Mouse (Mus musculus) c-Kit-positive CD71-positive TER-119-positive erythroid progenitor cells, embryonic 14.5 days (primary cell): Measurements from ENCODE around the gene Krtap6-1.
"Not testable (repeated sequence)": the region's sequence is repeated elsewhere in the genome, so short reads cannot be mapped to it uniquely, and the experiment has no call there.

Experiments
- DNase-seq: peaks from one replicate; pipeline ENCODE4 v3.0.0-alpha.2; 2013; ENCODE audit warnings: low spot score

The Krtap6-1 gene

DNA sequence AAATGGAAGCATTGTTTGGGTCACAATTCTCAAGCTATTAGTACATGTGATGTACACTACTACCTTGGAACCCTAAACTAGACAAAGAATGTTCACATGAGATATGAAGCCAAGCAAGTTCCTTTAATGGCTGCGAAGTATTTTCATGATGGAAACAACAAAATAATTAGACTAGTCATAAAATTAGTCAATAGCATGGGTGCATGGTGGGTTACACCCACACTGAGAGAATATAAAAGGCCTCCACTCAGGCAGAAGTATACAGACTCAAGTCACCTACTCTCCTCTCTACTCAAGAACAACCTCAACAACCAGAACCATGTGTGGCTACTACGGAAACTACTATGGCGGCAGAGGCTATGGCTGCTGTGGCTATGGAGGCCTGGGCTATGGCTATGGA, at the start of gene Krtap6-1:
Krtap6-1 (plus strand) TSS at position 301 of the 400 bp plus-strand sequence.
- not testable (repeated sequence) for DNase-seq

DNA sequence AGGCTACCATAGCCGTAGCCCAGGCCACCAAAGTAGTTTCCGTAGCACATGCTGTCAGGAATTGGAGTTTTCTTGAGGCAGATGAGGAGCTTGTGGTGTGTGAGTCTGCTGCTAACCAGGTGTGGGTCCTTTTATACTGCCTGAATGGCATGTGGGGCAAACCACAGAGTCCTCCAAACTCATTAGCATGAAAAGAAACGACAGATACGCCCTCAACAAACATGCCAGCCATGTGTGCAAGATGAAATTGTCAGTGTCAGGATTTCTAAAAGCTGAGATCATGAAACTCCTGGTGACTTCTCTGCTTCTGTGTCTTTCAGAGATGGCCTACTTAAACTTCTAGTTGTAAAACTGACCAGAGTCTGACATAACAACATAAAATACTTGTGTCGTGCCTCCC, 20.8 kb upstream of the Krtap6-1 start, which contains the start of gene Krtap22-2:
Krtap22-2 (minus strand) TSS at position 101 of the 400 bp plus-strand sequence.
- DNase-seq: no peak

DNA sequence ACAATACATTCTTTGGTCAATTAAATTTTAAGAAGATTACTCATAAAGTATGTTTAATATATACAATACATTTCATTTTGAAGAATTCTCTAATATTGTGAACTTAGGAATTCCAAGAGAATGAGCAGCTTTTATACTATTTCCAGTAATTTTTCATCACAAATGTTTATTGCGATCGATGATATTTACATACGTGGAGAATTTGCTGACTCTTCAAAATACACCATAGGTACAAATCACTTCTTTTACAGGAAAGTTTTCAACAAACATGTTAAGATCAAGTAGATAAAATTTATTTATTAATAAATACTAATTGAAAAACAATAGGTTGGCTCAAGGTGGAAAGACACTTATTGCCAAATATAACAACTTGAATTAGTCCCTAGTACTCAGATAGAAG, 17.5 kb upstream of the Krtap6-1 start:
- no peak for DNase-seq

DNA sequence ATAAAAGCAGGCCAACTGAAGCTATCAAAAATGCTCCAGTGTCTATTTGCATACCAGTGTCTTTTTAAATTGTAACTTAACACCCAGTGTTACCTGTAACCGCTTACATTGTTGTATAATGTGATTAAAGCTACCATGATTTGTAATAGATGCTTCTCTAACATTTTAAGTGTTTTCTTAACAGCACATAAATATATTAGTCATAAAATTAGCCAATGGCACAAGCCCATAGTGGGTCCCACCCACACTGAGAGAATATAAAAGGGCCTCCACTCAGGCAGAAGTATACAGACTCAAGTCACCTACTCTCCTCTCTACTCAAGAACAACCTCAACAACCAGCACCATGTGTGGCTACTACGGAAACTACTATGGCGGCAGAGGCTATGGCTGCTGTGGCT, 16.5 kb upstream of the Krtap6-1 start, which contains the start of gene Gm10229:
Gm10229 (plus strand) TSS at position 301 of the 400 bp plus-strand sequence.
- not testable (repeated sequence) for DNase-seq

DNA sequence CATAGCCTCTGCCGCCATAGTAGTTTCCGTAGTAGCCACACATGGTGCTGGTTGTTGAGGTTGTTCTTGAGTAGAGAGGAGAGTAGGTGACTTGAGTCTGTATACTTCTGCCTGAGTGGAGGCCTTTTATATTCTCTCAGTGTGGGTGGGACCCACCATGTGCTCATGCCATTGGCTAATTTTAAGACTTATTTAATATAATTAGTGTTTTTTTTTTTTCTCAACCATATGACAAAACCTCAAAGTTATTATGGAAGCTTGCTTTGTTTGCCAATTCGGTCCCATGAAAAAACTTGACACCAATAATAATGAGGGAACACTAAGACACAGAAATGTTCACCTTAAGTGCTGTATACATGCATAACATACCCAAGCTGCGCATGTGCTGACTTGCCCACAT, 9.9 kb downstream of the Krtap6-1 start, which contains the start of gene Gm10228:
Gm10228 (minus strand) TSS at position 101 of the 400 bp plus-strand sequence.
- not testable (repeated sequence) for DNase-seq

DNA sequence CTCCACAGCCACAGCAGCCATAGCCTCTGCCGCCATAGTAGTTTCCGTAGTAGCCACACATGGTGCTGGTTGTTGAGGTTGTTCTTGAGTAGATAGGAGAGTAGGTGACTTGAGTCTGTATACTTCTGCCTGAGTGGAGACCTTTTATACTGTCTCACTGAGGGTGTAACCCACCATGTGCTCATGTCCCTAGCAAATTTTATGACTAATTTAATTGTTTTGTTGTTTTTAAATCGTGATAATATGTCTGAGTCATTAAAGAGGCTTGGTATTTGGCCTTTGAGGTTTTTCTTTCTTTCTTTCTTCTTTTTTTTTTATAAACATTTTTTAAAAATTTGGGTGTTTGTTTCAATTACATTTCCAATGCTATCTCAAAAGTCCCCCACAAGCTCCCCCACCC, 16.3 kb downstream of the Krtap6-1 start, which contains the start of gene Krtap6-5:
Krtap6-5 (minus strand) TSS at position 101 of the 400 bp plus-strand sequence.
- no peak for DNase-seq

DNA sequence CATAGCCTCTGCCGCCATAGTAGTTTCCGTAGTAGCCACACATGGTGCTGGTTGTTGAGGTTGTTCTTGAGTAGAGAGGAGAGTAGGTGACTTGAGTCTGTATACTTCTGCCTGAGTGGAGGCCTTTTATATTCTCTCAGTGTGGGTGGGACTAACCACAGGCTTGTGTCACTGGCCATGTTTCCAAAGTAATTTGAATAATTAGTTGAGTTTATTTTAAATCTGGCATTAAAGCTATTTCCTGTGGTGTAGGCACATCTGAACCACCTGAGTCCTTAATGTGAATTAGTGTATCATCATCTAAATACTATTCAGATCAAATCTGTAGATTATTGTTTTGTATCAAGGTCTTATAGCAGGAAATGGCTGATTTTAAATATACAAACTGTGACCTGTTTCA, 32.4 kb downstream of the Krtap6-1 start, which contains the start of gene 1110025L11Rik:
1110025L11Rik (minus strand) TSS at position 101 of the 400 bp plus-strand sequence.
- not testable (repeated sequence) for DNase-seq

DNA sequence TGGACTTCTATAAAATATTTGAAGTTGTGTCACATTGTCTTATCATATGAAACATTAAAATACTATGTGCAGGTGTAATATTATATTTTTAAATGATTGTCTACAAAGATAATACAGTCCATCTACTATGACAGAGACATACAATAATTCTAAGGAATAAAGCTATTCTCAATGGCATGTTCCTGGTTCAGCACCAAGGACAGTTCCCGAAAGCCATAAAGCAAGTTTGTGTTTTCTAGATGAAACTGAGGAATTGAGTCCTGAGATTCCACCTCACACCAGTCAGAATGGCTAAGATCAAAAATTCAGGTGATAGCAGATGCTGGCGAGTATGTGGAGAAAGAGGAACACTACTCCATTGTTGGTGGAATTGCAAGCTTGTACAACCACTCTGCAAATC, 39.5 kb downstream of the Krtap6-1 start:
- peak; percentile 3 for DNase-seq
